33 mouse cellular contexts compared by ENCODE assay signal in genomic region chr13:89918814-89919481, GRCm38 (mm10).
"Had no signal": no experiment of that assay in that cellular context is flagged by ENCODE, and none has a peak within 500 bp of the region (broad histone marks: within the 10 kb centered on the region; RNA-seq: fewer than 3 reads in every experiment).

No protein-coding gene starts in this region.

- ATAC-seq: liver, embryonic 12.5 days; liver, postnatal 0 days; lung, postnatal 0 days; midbrain, embryonic 13.5 days; midbrain, embryonic 15.5 days; midbrain, embryonic 16.5 days had no signal

- H3K4me2 ChIP-seq: limb, embryonic 12.5 days; limb, embryonic 13.5 days; limb, embryonic 15.5 days; liver, embryonic 11.5 days; liver, embryonic 12.5 days; liver, embryonic 13.5 days; liver, embryonic 15.5 days; lung, embryonic 14.5 days; lung, embryonic 15.5 days; midbrain, embryonic 11.5 days; midbrain, embryonic 12.5 days; midbrain, embryonic 13.5 days; midbrain, embryonic 15.5 days; neural tube, embryonic 12.5 days; neural tube, embryonic 13.5 days had no signal

- DNase-seq: left cerebral cortex, postnatal 4 days; liver; liver, embryonic 13.5 days; liver, postnatal 0 days; lung, adult 18-20 months; lung, adult 2 months; lung, embryonic 14.5 days; lung, postnatal 10 days; lung, postnatal 14 days; lung, postnatal 36 days; lung, postnatal 4 days; midbrain, embryonic 14.5 days had no signal

- H3K9me3 ChIP-seq: limb, embryonic 10.5 days; limb, embryonic 12.5 days; limb, embryonic 13.5 days; limb, embryonic 15.5 days; liver, embryonic 12.5 days; liver, embryonic 13.5 days; liver, embryonic 15.5 days; lung, embryonic 15.5 days; megakaryocyte, embryonic 14.5 days; midbrain, embryonic 10.5 days; midbrain, embryonic 12.5 days; midbrain, embryonic 13.5 days; midbrain, embryonic 15.5 days; neural tube, embryonic 12.5 days; neural tube, embryonic 13.5 days had no signal

- H3K4me3 ChIP-seq: limb, embryonic 10.5 days; limb, embryonic 12.5 days; limb, embryonic 13.5 days; limb, embryonic 15.5 days; liver, embryonic 12.5 days; liver, embryonic 13.5 days; liver, embryonic 15.5 days; lung, embryonic 15.5 days; megakaryocyte, embryonic 14.5 days; midbrain, embryonic 10.5 days; midbrain, embryonic 12.5 days; midbrain, embryonic 13.5 days; midbrain, embryonic 15.5 days; myocyte; neural tube, embryonic 12.5 days; neural tube, embryonic 13.5 days had no signal

- H3K4me1 ChIP-seq: limb, embryonic 12.5 days; limb, embryonic 13.5 days; limb, embryonic 15.5 days; liver, embryonic 12.5 days; liver, embryonic 13.5 days; liver, embryonic 15.5 days; lung, embryonic 15.5 days; midbrain, embryonic 10.5 days; midbrain, embryonic 12.5 days; midbrain, embryonic 13.5 days; midbrain, embryonic 15.5 days; neural tube, embryonic 12.5 days; neural tube, embryonic 13.5 days had no signal

- H3K27me3 ChIP-seq: limb, embryonic 12.5 days; limb, embryonic 13.5 days; limb, embryonic 15.5 days; liver, embryonic 12.5 days; liver, embryonic 13.5 days; liver, embryonic 15.5 days; lung, embryonic 15.5 days; megakaryocyte, embryonic 14.5 days; midbrain, embryonic 12.5 days; midbrain, embryonic 13.5 days; midbrain, embryonic 15.5 days; neural tube, embryonic 12.5 days; neural tube, embryonic 13.5 days had no signal

- H3K27ac ChIP-seq: limb, embryonic 10.5 days; limb, embryonic 12.5 days; limb, embryonic 13.5 days; limb, embryonic 15.5 days; liver, embryonic 12.5 days; liver, embryonic 13.5 days; liver, embryonic 14.5 days; liver, embryonic 15.5 days; lung, embryonic 15.5 days; macrophage; midbrain, embryonic 10.5 days; midbrain, embryonic 12.5 days; midbrain, embryonic 13.5 days; midbrain, embryonic 15.5 days; neural tube, embryonic 12.5 days; neural tube, embryonic 13.5 days had no signal

- H3K36me3 ChIP-seq: limb, embryonic 10.5 days; limb, embryonic 12.5 days; limb, embryonic 13.5 days; limb, embryonic 15.5 days; liver, embryonic 12.5 days; liver, embryonic 13.5 days; liver, embryonic 15.5 days; lung, embryonic 15.5 days; midbrain, embryonic 10.5 days; midbrain, embryonic 12.5 days; midbrain, embryonic 13.5 days; midbrain, embryonic 15.5 days; neural tube, embryonic 12.5 days; neural tube, embryonic 13.5 days had no signal

- H3K9ac ChIP-seq: limb, embryonic 12.5 days; limb, embryonic 13.5 days; limb, embryonic 15.5 days; liver, embryonic 12.5 days; liver, embryonic 13.5 days; liver, embryonic 14.5 days; liver, embryonic 15.5 days; liver, postnatal 0 days; lung, embryonic 14.5 days; lung, embryonic 15.5 days; midbrain, embryonic 12.5 days; midbrain, embryonic 13.5 days; midbrain, embryonic 15.5 days; neural tube, embryonic 12.5 days; neural tube, embryonic 13.5 days had no signal
